Mouse (Mus musculus) cortical plate, adult 2 months (tissue): ENCODE data around the gene Med21.

ENCODE experiments used
- CTCF ChIP-seq: fragments of 200-500 bp; IDR thresholded peaks from 2 replicates; pipeline ENCODE4 v1.5.1; 2011; ENCODE audit warnings: mild to moderate bottlenecking, control low read depth, low read length; ENCODE audit not compliant: insufficient read depth; ENCODE audit errors: extremely low read depth
- POLR2A ChIP-seq: fragments of 200-500 bp; IDR thresholded peaks from 2 replicates; pipeline ENCODE4 v1.6.1; 2011; ENCODE audit warnings: mild to moderate bottlenecking, low read length, control low read depth; ENCODE audit not compliant: insufficient read depth; ENCODE audit errors: extremely low read depth

DNA sequence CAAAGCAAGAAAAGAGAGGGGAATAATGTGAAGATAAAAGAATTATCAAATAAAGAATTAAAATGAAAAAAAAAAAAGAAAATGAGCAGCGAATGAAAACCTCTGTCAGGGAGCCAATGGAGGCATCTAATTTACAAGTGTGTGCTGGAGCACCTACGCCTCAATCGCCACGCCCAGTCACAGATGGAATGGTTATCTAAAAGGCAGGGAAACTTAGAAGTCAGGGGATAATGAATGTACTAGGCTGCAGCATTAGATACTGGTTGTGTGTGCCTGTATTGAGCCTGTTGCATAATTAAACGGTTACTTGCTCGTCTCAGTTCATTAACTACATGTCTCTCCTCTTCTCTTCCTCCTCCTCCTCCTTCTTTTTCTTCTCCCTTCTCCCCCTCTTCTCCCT is 31.0 kb upstream of the Med21 start:
- TF ChIP-seq CTCF (no peak), POLR2A (no peak)
